Mouse (Mus musculus) thymus, adult 18-20 months (tissue): ENCODE measurements around the gene Acad12.
"Not testable (repeated sequence)": the region's sequence is repeated elsewhere in the genome, so short reads cannot be mapped to it uniquely, and the experiment has no call there.

Source experiments
- DNase-seq, 2 experiments: peaks; one replicate each; pipeline ENCODE4 v3.0.0; 2022; ENCODE audit warnings: mixed read lengths in 2 of 2

Gene Acad12

DNA sequence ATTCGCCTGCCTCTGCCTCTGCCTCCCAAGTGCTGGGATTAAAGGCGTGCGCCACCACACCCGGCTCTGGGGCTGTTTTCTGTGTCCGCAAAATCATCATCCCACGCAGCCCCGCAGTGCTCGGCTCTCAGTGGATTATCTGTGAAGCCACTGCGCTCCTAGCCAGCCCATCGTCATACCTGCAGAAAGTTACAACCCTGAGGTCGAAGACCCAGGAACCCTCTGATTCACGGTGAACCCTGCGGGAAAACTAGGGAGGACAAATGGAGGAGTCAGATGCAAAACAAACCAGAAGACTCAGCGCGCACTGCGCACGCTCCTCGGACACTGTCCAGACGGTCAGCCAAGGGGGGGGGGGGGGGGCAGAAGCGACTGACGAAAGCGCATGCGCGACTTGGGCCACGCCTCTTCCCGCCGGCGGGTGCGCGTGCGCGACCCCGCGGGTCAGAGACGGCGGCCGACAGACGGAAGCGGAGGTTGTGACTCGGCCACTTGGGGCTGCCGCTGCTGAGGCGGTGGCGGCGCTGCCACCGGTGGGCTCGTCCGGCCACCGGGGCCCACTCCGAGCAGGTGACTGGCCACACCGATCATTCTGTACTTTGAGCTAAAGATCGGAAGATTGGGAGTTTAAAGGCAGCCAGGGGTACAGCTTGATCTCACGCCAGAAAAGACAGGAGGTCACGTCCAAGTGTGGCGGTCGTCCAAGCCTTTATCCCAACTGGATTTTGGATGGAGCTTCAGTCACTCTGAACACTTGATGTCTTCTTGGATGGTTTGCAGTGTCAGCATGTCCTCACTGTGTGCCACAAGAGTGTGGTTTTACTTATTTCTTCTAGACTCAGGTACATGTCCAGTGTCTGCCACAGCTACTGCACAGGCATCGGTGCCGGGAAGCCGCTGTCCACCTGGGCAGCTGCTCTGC lies at the start of gene Acad12:
Acad12 (minus strand) TSS at position 347 of the 922 bp plus-strand sequence.
- peak; percentile 55 to 56 for DNase-seq

DNA sequence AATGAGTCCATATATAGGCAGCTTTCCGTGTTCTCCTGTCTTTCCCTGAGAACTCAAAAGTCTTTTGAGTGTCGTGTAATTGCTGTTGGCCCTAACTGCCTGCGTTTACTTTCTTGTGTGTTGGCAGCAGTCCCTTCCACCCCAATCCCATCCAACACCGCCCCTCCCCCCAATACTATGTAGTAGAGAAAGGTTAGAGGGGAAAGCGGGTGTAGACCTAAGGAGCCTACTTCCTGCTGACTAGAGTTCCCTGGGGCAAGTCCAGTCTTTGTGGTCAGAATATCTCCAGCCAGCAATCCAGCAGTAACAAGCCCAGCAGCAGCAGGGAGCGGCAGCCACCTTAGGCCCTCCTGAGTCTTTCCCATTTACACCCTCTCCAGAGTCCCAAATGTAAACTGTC lies 49.7 kb upstream of the Acad12 start:
- DNase-seq: no peak

DNA sequence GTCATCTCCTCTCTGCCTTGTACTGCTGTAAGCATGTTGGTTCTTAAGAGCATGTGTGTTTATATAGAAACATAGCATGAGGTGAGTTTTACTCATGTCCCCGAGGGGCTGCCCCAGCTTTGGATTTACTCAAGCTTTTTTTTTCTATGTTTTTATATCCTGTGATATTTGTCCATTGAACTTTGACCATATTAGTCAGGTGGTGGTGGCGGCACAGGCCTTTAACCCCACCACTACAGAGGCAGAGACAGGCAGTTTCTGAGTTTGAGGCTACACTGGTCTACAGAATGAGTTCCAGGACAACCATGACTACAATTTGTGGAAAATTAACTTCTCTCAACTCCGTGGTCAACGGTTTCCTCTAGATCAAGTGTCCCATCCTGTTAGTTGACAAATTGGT lies 48.3 kb upstream of the Acad12 start:
- no peak for DNase-seq

DNA sequence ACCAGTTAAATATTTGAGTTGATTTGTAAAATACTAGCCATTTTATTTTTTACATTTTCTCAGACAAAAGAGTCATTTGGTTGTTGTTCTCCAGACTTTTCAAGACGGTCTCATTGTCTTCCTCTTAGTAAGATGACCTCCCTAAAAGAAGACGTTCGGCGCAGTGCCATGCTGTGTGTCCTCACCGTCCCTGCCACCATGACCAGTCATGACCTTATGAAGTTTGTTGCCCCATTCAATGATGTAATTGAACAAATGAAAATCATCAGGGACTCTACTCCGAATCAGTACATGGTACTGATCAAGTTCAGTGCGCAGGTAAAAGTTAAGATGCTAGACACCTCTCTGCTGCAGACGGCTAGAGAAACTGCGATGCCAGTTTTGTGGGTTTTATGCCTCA lies 46.2 kb upstream of the Acad12 start:
- no peak for DNase-seq

DNA sequence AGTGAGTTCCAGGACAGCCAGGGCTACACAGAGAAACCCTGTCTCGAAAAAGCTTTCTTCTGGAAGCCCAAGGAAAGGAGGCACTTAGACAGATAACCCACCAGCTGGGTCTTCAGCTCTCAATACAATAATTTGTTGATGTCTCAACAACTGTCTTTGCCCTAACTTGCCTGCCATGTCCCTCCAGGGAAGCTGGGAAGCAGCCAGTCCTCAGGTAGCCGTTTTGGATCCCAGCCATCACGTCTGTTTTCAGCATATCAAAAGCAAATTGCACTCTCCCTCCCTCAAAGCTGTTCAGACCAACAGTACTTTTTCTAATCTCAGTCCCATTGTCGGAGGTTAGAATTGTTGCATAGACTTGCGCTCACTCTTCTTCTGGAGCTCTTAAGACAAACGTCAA lies 45.3 kb upstream of the Acad12 start:
- no peak for DNase-seq

DNA sequence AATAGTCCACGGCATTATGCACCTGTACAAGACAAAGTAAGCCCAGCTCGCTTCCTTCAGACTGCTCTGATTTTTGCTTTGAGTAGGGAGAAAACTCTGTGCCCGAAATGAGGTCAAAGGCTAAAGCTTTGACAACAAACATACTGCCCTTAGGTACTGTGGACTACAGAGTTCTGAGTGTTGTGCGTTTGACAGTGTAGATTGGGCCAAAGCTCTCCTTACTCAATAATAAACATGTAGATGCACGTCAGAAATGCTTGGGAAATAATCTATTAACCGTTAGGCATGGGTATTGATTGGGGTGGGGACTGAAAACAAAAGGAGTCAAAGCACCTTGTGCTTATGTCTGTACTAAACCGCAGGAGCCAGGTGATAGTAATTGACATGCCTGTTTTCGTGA lies 44.7 kb upstream of the Acad12 start:
- DNase-seq: no peak

DNA sequence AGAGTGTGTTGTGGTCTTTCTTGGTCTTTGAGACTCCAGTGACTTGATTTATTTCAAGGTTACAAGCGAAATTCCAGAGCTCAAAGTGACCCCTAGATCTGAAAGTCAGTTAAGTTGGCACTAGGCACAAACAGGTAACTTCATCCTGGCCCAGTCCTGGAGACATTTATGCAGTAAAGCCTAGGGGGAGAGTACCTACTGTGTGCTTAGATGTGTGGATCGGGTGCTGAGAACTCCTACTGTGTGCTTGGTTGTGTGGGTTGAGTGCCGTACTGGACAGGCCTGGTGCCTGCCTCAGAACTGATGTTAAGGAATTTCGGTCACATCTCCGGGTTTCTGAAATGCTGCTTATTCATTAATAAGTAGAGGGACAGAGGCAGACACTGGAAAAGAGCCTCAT lies 42.8 kb upstream of the Acad12 start:
- DNase-seq: no peak

DNA sequence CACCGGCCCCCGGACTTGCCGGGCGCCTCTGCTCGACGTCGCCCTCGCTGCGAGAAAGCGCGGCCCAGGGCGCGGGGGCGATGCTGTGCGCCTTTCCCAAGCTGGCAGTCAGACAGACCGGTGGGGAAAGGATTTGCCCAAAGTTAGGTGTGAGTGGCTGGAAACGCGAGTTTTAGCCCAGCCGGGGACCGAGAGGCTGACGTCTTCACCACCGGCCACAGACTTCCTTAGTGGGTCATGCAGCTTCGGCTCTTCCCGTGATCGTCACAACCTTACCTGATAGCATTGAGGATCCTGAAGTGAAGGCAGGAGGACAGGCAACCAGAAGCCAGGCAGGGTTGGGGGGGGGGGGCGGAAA lies 42.1 kb upstream of the Acad12 start:
- no peak for DNase-seq

DNA sequence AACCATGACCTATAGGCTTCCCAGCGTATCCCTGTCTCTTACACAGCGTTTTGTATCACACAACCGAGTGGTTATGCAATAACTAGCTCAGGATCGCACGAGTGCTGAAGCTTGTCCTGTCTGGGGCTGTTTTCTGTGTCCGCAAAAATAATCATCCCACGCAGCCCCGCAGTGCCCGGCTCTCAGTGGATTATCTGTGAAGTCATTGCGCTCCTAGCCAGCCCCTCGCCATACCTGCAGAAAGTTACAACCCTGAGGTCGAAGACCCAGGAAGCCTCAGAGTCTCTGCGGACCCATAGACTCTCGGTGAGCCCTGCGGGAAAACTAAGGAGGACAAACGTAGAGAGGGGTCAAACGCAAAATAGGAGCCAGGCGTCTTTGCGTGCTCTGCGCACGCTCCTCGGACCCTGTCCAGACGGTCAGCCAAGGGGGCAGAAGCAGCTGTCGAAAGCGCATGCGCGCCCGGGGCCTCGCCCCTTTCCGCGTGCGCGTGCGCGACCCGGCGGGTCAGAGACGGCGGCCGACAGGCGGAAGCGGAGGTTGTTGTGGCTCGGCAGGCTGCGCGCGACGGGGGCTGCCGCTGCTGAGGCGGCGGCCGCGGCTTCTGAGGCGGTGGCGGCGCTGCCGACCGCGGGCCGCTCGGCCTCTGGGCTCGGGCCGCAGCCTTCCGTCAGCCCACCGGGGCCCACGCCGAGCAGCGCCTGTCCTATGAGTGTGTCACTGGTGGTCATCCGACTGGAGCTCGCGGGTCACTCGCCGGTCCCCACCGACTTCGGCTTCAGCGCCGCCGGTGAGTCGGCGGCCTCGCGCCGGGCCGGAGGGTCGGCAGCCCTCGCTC lies 41.5 kb upstream of the Acad12 start, which contains the start of the genes Acad10 and Brap:
Acad10 (minus strand) TSS at position 456 of the 838 bp plus-strand sequence.
Brap (plus strand) TSS at position 505 of the 838 bp plus-strand sequence.
- peak; percentile 87 to 90 for DNase-seq

DNA sequence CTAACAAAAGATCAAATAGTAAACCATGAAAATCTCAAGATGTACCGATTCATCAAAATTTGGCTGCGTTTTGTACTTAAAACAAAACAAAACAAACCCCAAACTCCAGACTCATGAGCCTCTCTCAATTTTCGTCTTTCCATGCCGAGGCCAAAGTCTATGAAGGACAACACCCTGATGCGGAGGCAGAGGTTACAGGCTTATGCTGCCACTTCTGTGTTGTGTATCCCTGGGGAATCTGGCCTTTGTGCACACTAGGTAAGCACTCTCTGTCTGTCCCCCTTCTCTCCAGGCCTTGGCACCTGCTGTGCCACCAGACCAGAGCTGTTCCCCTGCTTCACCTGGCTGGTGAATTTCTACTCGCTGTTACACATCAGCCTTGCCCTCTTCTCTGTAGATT lies 38.9 kb upstream of the Acad12 start:
- not testable (repeated sequence) for DNase-seq

DNA sequence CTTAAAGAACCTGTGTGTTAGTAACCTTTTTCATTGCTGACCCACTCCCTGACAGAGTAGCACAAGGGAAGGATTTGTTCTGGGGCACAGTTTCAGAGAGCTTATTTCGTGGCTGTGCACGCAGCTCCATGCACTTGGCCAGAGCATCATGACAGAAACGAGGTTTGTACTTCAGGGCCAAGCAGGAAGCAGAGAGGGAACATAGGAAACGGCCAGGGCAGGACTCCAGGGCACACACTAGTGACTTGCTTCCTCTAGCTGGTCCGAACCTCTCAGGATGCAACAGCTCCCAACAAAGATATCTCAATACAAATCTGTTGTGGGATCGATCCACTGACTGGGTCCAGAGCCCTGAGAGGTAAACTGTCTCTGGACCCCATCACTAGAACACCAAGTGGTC lies 38.1 kb upstream of the Acad12 start:
- DNase-seq: not testable (repeated sequence)

DNA sequence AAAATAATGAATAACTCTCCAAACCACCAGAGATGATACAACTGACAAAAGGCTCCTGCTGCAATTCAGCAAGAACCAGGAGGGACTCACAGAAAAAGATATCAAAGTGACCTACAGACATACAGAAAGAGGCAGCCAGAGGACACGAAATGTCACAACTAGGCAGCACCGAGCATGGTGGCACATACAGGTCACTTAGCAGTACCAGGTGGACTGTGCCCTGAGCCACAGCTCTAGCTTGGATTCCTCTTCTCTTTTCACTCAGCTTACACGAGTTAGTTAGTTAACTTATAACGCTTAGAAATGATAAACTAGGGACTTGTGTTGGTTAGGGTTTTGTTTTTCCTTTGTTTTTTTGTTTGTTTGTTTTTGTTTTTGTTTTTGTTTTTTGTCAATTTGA lies 35.8 kb upstream of the Acad12 start:
- no peak for DNase-seq

DNA sequence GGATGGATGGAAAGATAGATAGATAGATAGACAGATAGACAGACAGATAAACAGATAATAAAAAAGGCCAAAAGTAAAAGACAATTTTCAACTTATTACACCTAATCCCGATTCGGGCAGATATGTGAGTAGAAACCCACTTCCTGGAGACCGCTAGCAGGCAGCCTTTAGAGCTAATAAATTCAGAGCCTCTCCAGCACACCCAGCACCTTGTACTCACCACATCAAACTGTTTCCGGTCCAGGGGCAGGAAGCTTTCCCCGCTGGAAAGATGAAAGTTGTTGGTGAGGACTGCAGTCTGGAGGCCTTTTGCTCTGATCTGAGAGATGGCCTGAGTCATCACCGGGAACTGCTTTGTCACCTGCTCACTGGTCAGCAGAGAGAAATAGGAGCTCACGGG lies 30.4 kb upstream of the Acad12 start:
- no peak for DNase-seq

DNA sequence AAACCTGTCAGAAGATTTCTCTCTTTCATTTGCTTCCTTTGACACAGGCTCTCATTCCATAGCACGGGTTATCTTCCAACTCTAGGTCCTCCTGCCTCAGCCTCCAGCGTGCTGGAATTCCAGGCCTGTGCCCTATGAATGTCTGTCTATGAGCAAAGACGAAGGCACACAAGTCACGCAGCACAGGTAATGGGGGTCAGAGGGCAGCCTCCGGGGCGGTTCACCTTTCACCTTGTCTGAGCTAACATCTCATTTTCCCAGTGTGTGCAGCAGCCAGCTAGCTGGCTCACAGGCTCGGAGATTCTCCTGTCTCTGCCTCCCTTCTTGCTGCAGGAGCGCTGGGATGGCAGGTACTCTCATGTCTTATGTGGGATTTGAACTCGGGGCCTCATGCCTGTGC lies 20.9 kb upstream of the Acad12 start:
- no peak for DNase-seq

DNA sequence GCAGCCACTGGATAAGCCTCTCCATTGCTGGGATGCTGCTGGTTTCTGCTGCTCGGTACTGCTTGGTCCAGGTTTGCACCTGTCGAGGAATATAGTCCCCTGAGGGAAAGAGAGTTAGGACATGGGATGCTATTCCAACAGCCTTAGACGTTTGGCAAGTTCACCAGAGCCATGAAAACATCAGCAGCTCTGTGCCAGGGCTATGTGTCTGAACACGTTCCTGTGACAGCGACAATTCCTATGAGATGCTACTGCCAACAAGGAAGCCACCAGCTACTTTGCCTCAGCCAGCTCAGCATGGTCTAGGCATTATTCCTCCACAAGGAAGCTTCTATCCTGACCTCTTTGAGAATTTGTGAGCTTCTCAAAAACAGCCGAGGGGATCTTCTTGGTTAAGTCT lies 18.6 kb upstream of the Acad12 start:
- DNase-seq: no peak

DNA sequence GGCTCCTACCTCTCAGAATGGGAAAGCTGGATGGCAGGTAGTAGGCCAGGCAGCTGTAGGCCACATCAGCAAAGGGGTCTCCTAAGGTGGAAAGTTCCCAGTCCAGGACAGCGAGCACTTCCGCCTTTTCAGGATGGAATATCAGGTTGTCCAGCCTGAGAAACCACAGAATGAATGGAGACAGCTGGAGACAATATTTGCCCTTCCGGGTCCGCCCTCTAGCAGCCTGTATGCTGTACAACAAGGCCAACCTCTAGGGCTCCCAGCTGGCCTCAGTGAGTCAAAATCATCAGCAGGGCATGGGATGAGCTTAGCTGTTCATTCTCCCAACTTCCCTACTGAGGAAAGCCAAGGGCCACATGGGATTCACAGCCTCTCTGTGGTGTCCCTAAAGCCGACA lies 15.9 kb upstream of the Acad12 start:
- DNase-seq: no peak

DNA sequence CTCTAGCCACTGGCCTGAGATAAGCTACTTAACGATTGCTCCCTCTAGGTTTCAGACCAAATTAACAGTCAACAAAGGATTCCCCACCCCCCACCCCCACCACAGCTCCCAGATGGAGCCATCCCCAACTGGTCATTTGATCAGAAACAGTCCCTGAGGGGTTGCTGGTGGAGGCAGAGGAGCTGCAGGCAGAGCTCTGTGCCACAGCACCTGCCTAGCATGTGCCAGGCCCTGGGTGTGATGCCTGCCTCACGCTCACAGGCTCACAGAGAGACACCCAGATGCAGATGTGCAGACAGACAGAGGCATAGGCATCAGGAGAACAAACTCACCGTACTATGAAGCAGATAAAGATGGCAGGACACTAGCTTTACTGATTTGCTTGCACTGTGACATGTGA lies 14.1 kb upstream of the Acad12 start:
- DNase-seq: no peak

DNA sequence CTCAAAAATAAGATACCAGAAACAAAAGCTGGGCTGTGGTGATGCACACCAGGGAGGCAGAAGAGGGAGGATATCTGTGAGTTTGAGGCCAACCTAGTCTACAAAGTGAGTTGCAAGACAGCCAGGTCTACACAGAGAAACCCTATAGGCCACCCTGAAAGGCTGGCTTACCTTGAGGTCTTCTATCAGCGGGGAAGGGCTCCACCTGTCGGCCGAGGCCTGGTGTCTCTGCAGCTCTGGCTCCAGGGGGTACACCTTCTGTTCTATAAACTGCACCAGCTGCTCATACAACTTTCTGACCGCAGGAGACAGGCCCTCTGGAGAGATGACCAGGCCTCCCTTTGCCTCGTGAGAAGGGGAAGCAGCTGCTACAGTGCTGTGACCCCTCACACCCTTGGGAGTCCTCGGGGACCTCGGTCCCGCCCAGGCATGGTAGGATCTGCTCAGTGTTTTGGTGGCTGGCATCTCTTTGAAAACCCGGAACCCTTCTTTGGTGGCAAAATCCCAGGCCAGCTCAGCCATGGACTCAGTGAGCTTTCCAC lies 12.4 kb upstream of the Acad12 start:
- not testable (repeated sequence) for DNase-seq

DNA sequence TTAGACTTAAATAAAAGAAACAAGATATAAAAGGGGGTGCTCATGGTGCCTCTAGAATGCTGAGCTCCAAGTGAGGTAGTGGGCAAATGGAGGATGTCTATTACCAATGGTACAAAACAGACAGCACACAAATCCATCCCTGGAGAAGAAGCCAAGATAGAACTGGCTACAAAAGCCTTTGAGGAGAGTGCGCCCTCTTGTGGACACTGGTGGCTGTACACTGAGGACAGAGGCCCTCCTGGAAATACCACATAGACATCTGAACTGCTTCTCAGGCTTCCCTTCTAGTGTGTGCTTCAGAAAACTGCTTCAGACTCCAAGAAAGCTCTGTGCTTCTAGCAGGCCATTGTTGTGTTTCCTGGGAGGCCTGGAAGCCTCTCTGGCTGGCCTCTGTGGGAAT lies 9.1 kb upstream of the Acad12 start:
- DNase-seq: peak; percentile 38 to 43

DNA sequence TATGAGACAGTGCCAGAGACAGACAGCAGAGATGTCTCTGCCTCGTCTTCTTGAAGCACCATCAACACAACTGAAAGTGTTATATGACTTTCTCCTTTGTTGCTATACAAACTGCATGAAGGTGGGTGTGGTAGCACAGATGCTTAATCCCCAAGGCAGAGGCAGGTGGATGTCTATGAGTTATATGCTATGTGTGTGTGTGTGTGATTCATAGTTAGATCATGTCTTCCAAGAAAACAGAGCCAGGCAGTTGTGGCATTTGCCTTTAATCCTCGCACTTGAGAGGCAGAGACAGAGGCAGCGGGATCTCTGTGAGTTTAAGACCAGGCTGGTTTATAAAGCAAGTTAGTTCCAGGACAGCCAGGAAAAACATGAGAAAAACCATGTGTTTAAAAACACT lies 4.5 kb upstream of the Acad12 start:
- DNase-seq: no peak

DNA sequence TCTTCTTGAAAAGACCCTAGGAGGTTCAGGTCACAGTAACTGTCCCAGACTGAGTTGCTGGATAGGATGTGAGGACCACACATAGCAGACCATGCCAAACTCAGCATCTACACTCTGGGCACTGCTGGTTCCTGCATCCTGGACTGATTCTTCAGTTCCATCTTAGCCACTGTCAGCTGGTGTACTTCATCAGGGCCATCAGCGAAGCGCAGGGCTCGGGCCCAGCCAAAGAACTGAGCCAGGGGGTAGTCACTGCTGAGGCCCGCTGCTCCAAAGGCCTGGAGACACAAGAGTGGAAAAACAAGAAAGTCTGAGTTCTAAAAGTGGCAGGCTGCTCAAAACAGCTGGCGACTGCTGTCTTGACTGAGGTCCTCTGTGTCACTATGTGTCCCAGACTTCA lies 2.4 kb upstream of the Acad12 start:
- DNase-seq: no peak

DNA sequence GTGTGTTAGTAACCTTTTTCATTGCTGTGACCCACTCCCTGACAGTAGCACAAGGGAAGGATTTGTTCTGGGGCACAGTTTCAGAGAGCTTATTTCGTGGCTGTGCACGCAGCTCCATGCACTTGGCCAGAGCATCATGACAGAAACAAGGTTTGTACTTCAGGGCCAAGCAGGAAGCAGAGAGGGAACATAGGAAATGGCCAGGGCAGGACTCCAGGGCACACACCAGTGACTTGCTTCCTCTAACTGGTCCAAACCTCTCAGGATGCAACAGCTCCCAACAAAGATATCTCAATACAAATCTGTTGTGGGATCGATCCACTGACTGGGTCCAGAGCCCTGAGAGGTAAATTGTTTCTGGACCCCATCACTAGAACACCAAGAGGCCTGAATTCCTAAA lies 3.8 kb downstream of the Acad12 start:
- DNase-seq: not testable (repeated sequence)

DNA sequence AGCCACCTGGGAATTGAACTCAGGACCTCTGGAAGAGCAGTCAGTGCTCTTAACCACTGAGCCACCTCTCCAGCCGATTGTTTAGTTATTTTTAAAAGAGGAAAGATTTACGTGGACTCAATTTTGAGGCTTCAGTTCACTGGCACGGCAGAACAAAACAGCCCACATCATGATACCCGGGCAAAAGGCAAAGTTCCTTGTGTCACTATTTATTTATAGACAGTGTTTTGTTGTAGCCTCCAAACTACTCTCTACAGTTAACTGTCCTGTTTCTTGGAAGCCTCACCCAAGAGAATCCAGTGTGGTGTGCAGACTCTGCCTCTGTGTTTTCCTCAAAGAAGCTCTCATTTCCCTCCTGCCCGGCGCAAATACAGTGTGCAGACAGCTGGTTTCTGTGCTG lies 6.7 kb downstream of the Acad12 start:
- no peak for DNase-seq
